Mouse (Mus musculus): ENCODE data around the gene Hepacam. TPM values are rescaled to one million over a fixed set of nuclear protein-coding genes. Genes with fewer than 3 reads are reported as not detected.

Hepacam gene
- total and polyA plus RNA-seq, 2 experiments: not detected

DNA sequence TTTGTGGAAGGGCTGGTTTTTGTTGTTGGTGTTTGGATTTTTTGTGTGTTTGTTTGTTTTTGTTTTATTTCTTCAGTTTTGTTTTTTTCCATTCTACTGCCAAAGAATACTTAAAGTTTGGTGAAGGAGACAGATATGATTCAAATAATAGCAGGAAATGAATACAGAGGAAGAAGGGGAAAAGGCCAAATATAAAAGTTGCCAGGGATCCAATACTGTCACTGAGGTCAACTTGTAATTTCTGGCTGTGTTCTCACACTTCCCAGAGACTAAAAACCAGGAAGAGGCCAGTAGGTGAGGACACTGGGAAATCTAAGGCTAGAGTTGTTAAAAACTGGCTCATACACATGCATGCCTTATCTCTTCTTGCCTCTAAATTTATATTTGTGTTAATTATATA is 5.1 kb upstream of the Hepacam start:
- Histone ChIP-seq H3K4me3 (ENCODE audit: insufficient read depth, low read depth, low read length) (no peak overlapping the region), H3K9ac (ENCODE audit: low read depth, low read length) (no peak overlapping the region), H3K27ac (replicated peaks; ENCODE audit: insufficient read depth, low read depth, low read length) (no peak overlapping the region), H3K36me3 (ENCODE audit: control insufficient read depth, insufficient read depth, low read length) (no peaks in the 10 kb centered on the region), H3K27me3 (ENCODE audit: control insufficient read depth, insufficient read depth, low read length) (no peaks in the 10 kb centered on the region), H3K4me1 (ENCODE audit: control insufficient read depth, insufficient read depth, low read length) (no peaks in the 10 kb centered on the region), H3K79me2 (ENCODE audit: control insufficient read depth, insufficient read depth, low read length) (no peaks in the 10 kb centered on the region; the same call in 1 of the 2 replicates)
- peak; percentile 6 for DNase-seq (ENCODE audit: extremely low read depth, low read depth, low spot score)
- TF ChIP-seq POLR2A (IDR thresholded peaks at IDR 0.05; ENCODE audit: extremely low read depth, insufficient read depth, low read length) (no peak), CTCF (IDR thresholded peaks at IDR 0.05; ENCODE audit: low read depth, low read length) (no peak)

DNA sequence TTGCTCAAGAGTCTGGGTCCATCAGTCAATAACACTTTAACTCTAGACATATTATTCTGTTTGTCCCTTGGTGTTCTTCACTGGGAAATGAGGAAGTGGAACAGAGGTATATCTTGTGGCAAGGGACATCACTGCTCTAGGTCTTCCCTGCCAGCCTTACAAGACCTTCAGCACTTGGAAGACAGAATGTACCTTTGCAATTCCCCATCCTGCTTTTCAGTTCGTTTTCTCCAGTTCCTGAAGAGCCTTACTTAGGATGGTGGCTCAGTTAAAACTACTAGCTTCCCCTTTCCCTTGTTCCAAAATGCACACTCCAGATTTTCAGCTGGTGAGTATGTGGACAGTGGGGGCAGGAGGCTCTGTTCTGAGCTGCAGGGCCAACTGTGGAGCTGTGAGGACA is 4.3 kb upstream of the Hepacam start:
- Histone ChIP-seq H3K4me3 (ENCODE audit: insufficient read depth, low read depth, low read length) (no peak overlapping the region), H3K36me3 (ENCODE audit: control insufficient read depth, insufficient read depth, low read length) (no peaks in the 10 kb centered on the region), H3K79me2 (ENCODE audit: control insufficient read depth, insufficient read depth, low read length) (no peaks in the 10 kb centered on the region; the same call in 1 of the 2 replicates), H3K4me1 (ENCODE audit: control insufficient read depth, insufficient read depth, low read length) (no peaks in the 10 kb centered on the region), H3K27me3 (ENCODE audit: control insufficient read depth, insufficient read depth, low read length) (no peaks in the 10 kb centered on the region), H3K27ac (replicated peaks; ENCODE audit: insufficient read depth, low read depth, low read length) (no peak overlapping the region), H3K9ac (ENCODE audit: low read depth, low read length) (no peak overlapping the region)
- WGBS: 67% methylated on average over 1 of the region's 1 CpGs
- no peak for TF ChIP-seq POLR2A (IDR thresholded peaks at IDR 0.05; ENCODE audit: extremely low read depth, insufficient read depth, low read length)
- TF ChIP-seq CTCF (IDR thresholded peaks at IDR 0.05; ENCODE audit: low read depth, low read length): no peak
- DNase-seq (ENCODE audit: extremely low read depth, low read depth, low spot score): no peak

DNA sequence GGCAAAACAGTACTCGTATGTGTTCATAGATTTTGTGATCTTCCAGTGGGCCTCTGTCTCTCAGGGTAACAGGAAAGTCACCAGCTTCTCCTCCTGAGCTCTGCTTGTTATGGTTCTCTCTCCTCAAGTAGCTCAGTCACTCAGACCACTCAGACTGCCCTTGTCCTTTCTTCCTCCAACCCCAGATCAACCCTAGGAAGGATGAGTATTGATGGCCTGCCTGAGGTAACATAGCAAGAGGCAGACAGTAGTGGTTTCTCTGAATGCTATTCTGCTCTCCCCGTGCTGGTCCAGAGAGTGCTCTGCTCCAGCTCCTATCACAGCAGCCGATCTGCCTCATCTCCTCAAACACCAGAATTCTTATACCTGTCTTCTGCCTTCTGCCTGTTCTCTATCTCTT is 3.6 kb upstream of the Hepacam start:
- Histone ChIP-seq H3K79me2 (ENCODE audit: control insufficient read depth, insufficient read depth, low read length) (no peaks in the 10 kb centered on the region; the same call in 1 of the 2 replicates), H3K9ac (ENCODE audit: low read depth, low read length) (no peak overlapping the region), H3K27ac (replicated peaks; ENCODE audit: insufficient read depth, low read depth, low read length) (no peak overlapping the region), H3K27me3 (ENCODE audit: control insufficient read depth, insufficient read depth, low read length) (no peaks in the 10 kb centered on the region), H3K4me1 (ENCODE audit: control insufficient read depth, insufficient read depth, low read length) (no peaks in the 10 kb centered on the region), H3K36me3 (ENCODE audit: control insufficient read depth, insufficient read depth, low read length) (no peaks in the 10 kb centered on the region), H3K4me3 (ENCODE audit: insufficient read depth, low read depth, low read length) (no peak overlapping the region)
- TF ChIP-seq CTCF (IDR thresholded peaks at IDR 0.05; ENCODE audit: low read depth, low read length): no peak
- no peak for TF ChIP-seq POLR2A (IDR thresholded peaks at IDR 0.05; ENCODE audit: extremely low read depth, insufficient read depth, low read length)
- DNase-seq (ENCODE audit: extremely low read depth, low read depth, low spot score): no peak
- 79% methylated on average over 3 of the region's 3 CpGs for WGBS

DNA sequence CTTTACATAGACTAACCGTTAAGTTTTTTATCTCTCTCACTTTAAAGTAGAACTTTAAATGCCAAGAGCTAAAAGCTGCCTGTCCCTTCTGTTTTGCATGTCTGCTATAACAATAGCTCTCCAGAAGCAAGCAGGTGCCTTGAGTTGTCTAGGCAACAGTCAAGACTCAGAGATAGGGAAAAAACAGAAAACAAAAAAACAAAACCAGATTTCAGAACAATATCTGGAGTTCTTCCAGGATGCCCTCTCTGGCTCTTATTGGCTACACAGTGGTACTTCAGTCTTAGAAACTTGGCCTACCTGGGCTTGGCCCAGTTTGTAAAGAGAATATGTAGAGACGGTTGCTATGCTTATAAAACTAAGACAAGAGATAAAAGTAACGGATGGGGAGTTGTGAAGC is 2.8 kb upstream of the Hepacam start:
- TF ChIP-seq CTCF (IDR thresholded peaks at IDR 0.05; ENCODE audit: low read depth, low read length) (no peak), POLR2A (IDR thresholded peaks at IDR 0.05; ENCODE audit: extremely low read depth, insufficient read depth, low read length) (no peak)
- no peak for DNase-seq (ENCODE audit: extremely low read depth, low read depth, low spot score)
- no peak overlapping the region for H3K9ac ChIP-seq (ENCODE audit: low read depth, low read length)
- H3K36me3 ChIP-seq (ENCODE audit: control insufficient read depth, insufficient read depth, low read length): no peaks in the 10 kb centered on the region
- no peaks in the 10 kb centered on the region for H3K4me1 ChIP-seq (ENCODE audit: control insufficient read depth, insufficient read depth, low read length)
- no peak overlapping the region for H3K27ac ChIP-seq (replicated peaks; ENCODE audit: insufficient read depth, low read depth, low read length)
- no peak overlapping the region for H3K4me3 ChIP-seq (ENCODE audit: insufficient read depth, low read depth, low read length)
- 87% methylated on average over 3 of the region's 3 CpGs for WGBS
- H3K27me3 ChIP-seq (ENCODE audit: control insufficient read depth, insufficient read depth, low read length): no peaks in the 10 kb centered on the region
- H3K79me2 ChIP-seq (ENCODE audit: control insufficient read depth, insufficient read depth, low read length): no peaks in the 10 kb centered on the region; the same call in 1 of the 2 replicates

DNA sequence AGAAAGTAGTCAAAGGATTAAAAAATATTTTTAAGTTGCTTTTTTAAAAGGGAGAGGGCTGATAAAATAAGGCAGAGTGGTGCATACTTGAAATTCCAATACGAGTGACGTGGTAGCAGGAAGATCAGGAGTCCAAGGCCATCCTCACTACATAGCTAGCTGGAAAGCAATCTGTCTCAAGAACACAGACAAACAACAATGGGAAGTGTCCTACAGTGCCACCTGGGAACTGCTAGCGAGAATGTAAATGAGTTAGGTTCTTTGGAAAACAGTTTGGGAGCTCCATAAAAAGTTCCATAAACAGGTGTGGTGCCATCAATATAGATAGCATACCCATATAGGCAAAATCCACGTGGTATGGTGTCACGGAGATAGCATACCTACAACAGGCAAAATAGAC is 1.4 kb upstream of the Hepacam start:
- WGBS: 59% methylated on average over 5 of the region's 5 CpGs
- DNase-seq (ENCODE audit: extremely low read depth, low read depth, low spot score): peak; percentile 13
- Histone ChIP-seq H3K4me3 (ENCODE audit: insufficient read depth, low read depth, low read length) (no peak overlapping the region), H3K79me2 (ENCODE audit: control insufficient read depth, insufficient read depth, low read length) (no peaks in the 10 kb centered on the region; the same call in 1 of the 2 replicates), H3K9ac (ENCODE audit: low read depth, low read length) (no peak overlapping the region), H3K4me1 (ENCODE audit: control insufficient read depth, insufficient read depth, low read length) (no peaks in the 10 kb centered on the region), H3K27ac (replicated peaks; ENCODE audit: insufficient read depth, low read depth, low read length) (no peak overlapping the region), H3K36me3 (ENCODE audit: control insufficient read depth, insufficient read depth, low read length) (no peaks in the 10 kb centered on the region), H3K27me3 (ENCODE audit: control insufficient read depth, insufficient read depth, low read length) (no peaks in the 10 kb centered on the region)
- TF ChIP-seq CTCF (IDR thresholded peaks at IDR 0.05; ENCODE audit: low read depth, low read length) (no peak), POLR2A (IDR thresholded peaks at IDR 0.05; ENCODE audit: extremely low read depth, insufficient read depth, low read length) (no peak)

DNA sequence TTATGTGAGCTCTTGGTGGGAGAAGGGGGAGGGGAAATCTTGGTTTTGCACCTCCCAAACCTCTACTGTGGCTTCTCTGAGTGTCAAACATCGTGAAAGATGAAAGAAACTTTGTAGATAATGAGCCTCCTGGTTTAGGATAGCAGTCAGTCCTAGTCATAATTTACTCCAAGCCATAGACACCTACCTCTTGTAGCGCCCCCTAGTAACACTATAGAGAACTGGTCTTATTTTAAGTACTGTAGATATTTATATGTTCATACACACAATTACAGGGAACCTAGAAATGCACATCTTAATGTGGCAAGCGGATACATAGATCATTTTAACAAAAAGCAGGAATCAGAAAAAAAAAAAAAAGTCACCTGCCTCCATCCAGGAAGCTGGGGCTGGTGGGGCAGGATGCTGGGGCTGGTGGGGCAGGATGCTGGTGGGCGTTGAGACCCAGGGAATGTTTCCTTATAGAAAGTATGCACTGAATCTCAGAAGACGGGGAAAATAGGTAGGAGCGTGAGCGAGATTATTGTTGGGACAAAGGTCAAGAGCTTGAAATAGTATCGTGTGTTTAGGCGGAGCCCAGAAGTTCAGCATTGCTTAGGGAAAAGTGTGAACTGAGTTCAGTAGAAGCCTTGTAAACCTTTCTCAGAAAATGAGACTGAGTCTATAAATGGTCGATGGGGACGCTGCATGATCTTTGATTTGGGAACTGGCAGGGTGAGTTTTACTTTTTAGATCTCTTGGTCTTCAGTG is 1.1 kb downstream of the Hepacam start:
- no peak overlapping the region for H3K27ac ChIP-seq (replicated peaks; ENCODE audit: insufficient read depth, low read depth, low read length)

More for the DNA sequence above, 1.1 kb downstream of the Hepacam start:
- Histone ChIP-seq H3K27me3 (ENCODE audit: control insufficient read depth, insufficient read depth, low read length) (no peaks in the 10 kb centered on the region), H3K79me2 (ENCODE audit: control insufficient read depth, insufficient read depth, low read length) (no peaks in the 10 kb centered on the region), H3K4me1 (ENCODE audit: control insufficient read depth, insufficient read depth, low read length) (no peaks in the 10 kb centered on the region), H3K4me3 (ENCODE audit: insufficient read depth, low read depth, low read length) (no peak overlapping the region), H3K9ac (ENCODE audit: low read depth, low read length) (no peak overlapping the region), H3K36me3 (ENCODE audit: control insufficient read depth, insufficient read depth, low read length) (no peaks in the 10 kb centered on the region)
- TF ChIP-seq CTCF (IDR thresholded peaks at IDR 0.05; ENCODE audit: low read depth, low read length) (no peak), POLR2A (IDR thresholded peaks at IDR 0.05; ENCODE audit: extremely low read depth, insufficient read depth, low read length) (no peak)
- WGBS: 64% methylated on average over 11 of the region's 11 CpGs
- DNase-seq (ENCODE audit: extremely low read depth, low read depth, low spot score): no peak

Data from liver, adult 2 months (tissue).